Mouse (Mus musculus) hindbrain, embryonic 10.5 days (tissue): ENCODE measurements around the gene Cd3d. TPM values are rescaled to one million over a fixed set of nuclear protein-coding genes. Genes with fewer than 3 reads are reported as not detected.
"Not testable (repeated sequence)": the region's sequence is repeated elsewhere in the genome, so short reads cannot be mapped to it uniquely, and the experiment has no call there.

ENCODE experiments used
- DNase-seq: peaks from one replicate; pipeline ENCODE4 v3.0.0-alpha.2; 2017; ENCODE audit warnings: low spot score
- H3K27ac ChIP-seq: fragments of 300-500 bp; sonication (generic); 2 replicates; pipeline ENCODE4 v1.5.1; 2016; ENCODE audit warnings: mild to moderate bottlenecking, moderate library complexity
- H3K27me3 ChIP-seq: fragments of 300-500 bp; sonication (generic); 2 replicates; pipeline ENCODE4 v1.6.1; 2016; ENCODE audit warnings: mild to moderate bottlenecking; ENCODE audit not compliant: poor library complexity, insufficient read depth, severe bottlenecking
- H3K36me3 ChIP-seq: fragments of 300-500 bp; sonication (generic); 2 replicates; pipeline ENCODE4 v1.6.1; 2016; ENCODE audit warnings: mild to moderate bottlenecking, moderate library complexity
- H3K4me1 ChIP-seq: fragments of 300-500 bp; sonication (generic); replicated peaks from 2 replicates; pipeline ENCODE4 v1.6.1; 2016; ENCODE audit warnings: mild to moderate bottlenecking
- H3K4me3 ChIP-seq: fragments of 300-500 bp; sonication (generic); 2 replicates; pipeline ENCODE4 v1.5.1; 2016; ENCODE audit warnings: mild to moderate bottlenecking, moderate library complexity
- H3K9me3 ChIP-seq: fragments of 300-500 bp; sonication (generic); 2 replicates; pipeline ENCODE4 v1.6.1; 2016; ENCODE audit warnings: mild to moderate bottlenecking, moderate library complexity
- WGBS: fragments of 180-500 bp; shearing (Covaris S2); methylation state at CpG from one replicate; pipeline ENCODE4 v1.1.7; 2016; 5-methylcytosine and 5-hydroxymethylcytosine counted together
- polyA plus RNA-seq: library from polyadenylated mRNA; unstranded; fragments of >200 nt; fragmentation: Nextera tagmentation; extraction: Ambion mirVana; gene quantifications from 2 replicates; pipeline ENCODE4 v1.2.1, GENCODE M21; 2016

The Cd3d gene
- not detected in 2 replicates for polyA plus RNA-seq

GRCm38 (mm10) chr9:44981676-44982075 is at the start of gene Cd3d:
Gene Cd3d, plus strand, starts transcription at chr9:44981786.
- no peak within 1 kb of the TSS for H3K4me3 ChIP-seq
- no peak for DNase-seq
- 0 out of 2 replicates have a peak, but pooled peaks cover 10% of the 10 kb centered on the region for H3K4me1 ChIP-seq
- 79% methylated on average over 4 of the region's 4 CpGs for WGBS
- no peaks in the 10 kb centered on the region for H3K36me3 ChIP-seq
- H3K27ac ChIP-seq, result no peak within 1 kb of the TSS
- H3K27me3 ChIP-seq, result no peaks in the 10 kb centered on the region
- H3K9me3 ChIP-seq, result no peaks in the 10 kb centered on the region

- 93% methylated on average over 4 of the region's 4 CpGs for WGBS
- Histone ChIP-seq H3K4me3 (no peak overlapping the region), H3K27ac (no peak overlapping the region), H3K9me3 (no peaks in the 10 kb centered on the region), H3K36me3 (peaks cover 96% of the 10 kb centered on the region), H3K27me3 (no peaks in the 10 kb centered on the region), H3K4me1 (no peaks in the 10 kb centered on the region)
- DNase-seq, result no peak
These were observed 39.8 kb upstream of the Cd3d start for GRCm38 (mm10) chr9:44941756-44942155.

GRCm38 (mm10) chr9:44942421-44942820 is 39.2 kb upstream of the Cd3d start:
- Histone ChIP-seq H3K27me3 (no peaks in the 10 kb centered on the region), H3K36me3 (peaks cover 96% of the 10 kb centered on the region), H3K9me3 (no peaks in the 10 kb centered on the region), H3K27ac (no peak overlapping the region), H3K4me3 (no peak overlapping the region), H3K4me1 (no peaks in the 10 kb centered on the region)
- DNase-seq, result no peak
- WGBS, result 95% methylated on average over 4 of the region's 4 CpGs

- Histone ChIP-seq H3K27ac (no peak overlapping the region), H3K4me3 (no peak overlapping the region), H3K27me3 (no peaks in the 10 kb centered on the region), H3K36me3 (peaks cover 98% of the 10 kb centered on the region), H3K4me1 (no peaks in the 10 kb centered on the region), H3K9me3 (no peaks in the 10 kb centered on the region)
- WGBS, result 93% methylated on average over 7 of the region's 7 CpGs
- DNase-seq, result no peak
These were observed 35.3 kb upstream of the Cd3d start for GRCm38 (mm10) chr9:44946185-44946695.

GRCm38 (mm10) chr9:44947836-44948235 is 33.8 kb upstream of the Cd3d start:
- H3K36me3 ChIP-seq, result peaks cover 98% of the 10 kb centered on the region
- DNase-seq, result no peak
- no peaks in the 10 kb centered on the region for H3K27me3 ChIP-seq
- H3K9me3 ChIP-seq, result no peaks in the 10 kb centered on the region
- no peaks in the 10 kb centered on the region for H3K4me1 ChIP-seq
- H3K27ac ChIP-seq, result no peak overlapping the region
- H3K4me3 ChIP-seq, result no peak overlapping the region
- 90% methylated on average over 5 of the region's 5 CpGs for WGBS

- H3K4me3 ChIP-seq, result no peak overlapping the region
- 90% methylated on average over 3 of the region's 3 CpGs for WGBS
- no peak overlapping the region for H3K27ac ChIP-seq
- no peaks in the 10 kb centered on the region for H3K4me1 ChIP-seq
- H3K9me3 ChIP-seq, result no peaks in the 10 kb centered on the region
- H3K27me3 ChIP-seq, result no peaks in the 10 kb centered on the region
- DNase-seq, result no peak
- H3K36me3 ChIP-seq, result peaks cover 92% of the 10 kb centered on the region
These were observed 27.2 kb upstream of the Cd3d start for GRCm38 (mm10) chr9:44954432-44954831.

GRCm38 (mm10) chr9:44965126-44965832 is 16.3 kb upstream of the Cd3d start, which contains the start of gene Ube4a:
Gene Ube4a, minus strand, starts transcription at chr9:44965600.
- 1% methylated on average over 39 of the region's 39 CpGs for WGBS
- H3K9me3 ChIP-seq, result no peaks in the 10 kb centered on the region
- H3K36me3 ChIP-seq, result peaks cover 28% of the 10 kb centered on the region
- peak; percentile 100 for DNase-seq
- peak within 1 kb of the TSS; percentile 70 for H3K4me3 ChIP-seq
- H3K4me1 ChIP-seq, result peaks cover 21% of the 10 kb centered on the region
- H3K27ac ChIP-seq, result peak within 1 kb of the TSS; percentile 81
- no peaks in the 10 kb centered on the region for H3K27me3 ChIP-seq

- H3K4me3 ChIP-seq, result peak overlapping the region; percentile 70
- DNase-seq, result no peak
- no peaks in the 10 kb centered on the region for H3K27me3 ChIP-seq
- 15% methylated on average over 10 of the region's 10 CpGs for WGBS
- peak overlapping the region; percentile 81 for H3K27ac ChIP-seq
- peaks cover 21% of the 10 kb centered on the region for H3K4me1 ChIP-seq
- peaks cover 23% of the 10 kb centered on the region for H3K36me3 ChIP-seq
- no peaks in the 10 kb centered on the region for H3K9me3 ChIP-seq
These were observed 15.6 kb upstream of the Cd3d start for GRCm38 (mm10) chr9:44965833-44966466.

- no peak overlapping the region for H3K4me3 ChIP-seq
- H3K27ac ChIP-seq, result no peak overlapping the region
- H3K9me3 ChIP-seq, result no peaks in the 10 kb centered on the region
- peaks cover 14% of the 10 kb centered on the region for H3K36me3 ChIP-seq
- 27% methylated on average over 3 of the region's 3 CpGs for WGBS
- H3K4me1 ChIP-seq, result peaks cover 21% of the 10 kb centered on the region
- H3K27me3 ChIP-seq, result no peaks in the 10 kb centered on the region
- peak; percentile 73 for DNase-seq
These were observed 14.8 kb upstream of the Cd3d start for GRCm38 (mm10) chr9:44966815-44967242.

GRCm38 (mm10) chr9:44967763-44968162 is 13.8 kb upstream of the Cd3d start:
- not testable (repeated sequence) for DNase-seq
- 84% methylated on average over 5 of the region's 5 CpGs for WGBS

GRCm38 (mm10) chr9:44969450-44969849 is 12.1 kb upstream of the Cd3d start:
- Histone ChIP-seq H3K27me3 (no peaks in the 10 kb centered on the region), H3K4me3 (no peak overlapping the region), H3K9me3 (no peaks in the 10 kb centered on the region), H3K36me3 (no peaks in the 10 kb centered on the region), H3K27ac (no peak overlapping the region), H3K4me1 (peaks cover 17% of the 10 kb centered on the region)
- WGBS, result 72% methylated on average over 1 of the region's 1 CpGs
- no peak for DNase-seq

More at GRCm38 (mm10) chr9:44967763-44968162, 13.8 kb upstream of the Cd3d start:
- H3K4me1 ChIP-seq, result peaks cover 21% of the 10 kb centered on the region
- not testable (repeated sequence) for H3K27me3 ChIP-seq, H3K9me3 ChIP-seq, H3K36me3 ChIP-seq, H3K27ac ChIP-seq, H3K4me3 ChIP-seq

GRCm38 (mm10) chr9:44977813-44978212 is 3.8 kb upstream of the Cd3d start:
- H3K27me3 ChIP-seq, result no peaks in the 10 kb centered on the region
- no peak overlapping the region for H3K27ac ChIP-seq
- no peak overlapping the region for H3K4me3 ChIP-seq
- H3K9me3 ChIP-seq, result no peaks in the 10 kb centered on the region
- no peak for DNase-seq
- 0 out of 2 replicates have a peak, but pooled peaks cover 4% of the 10 kb centered on the region for H3K4me1 ChIP-seq
- 76% methylated on average over 6 of the region's 6 CpGs for WGBS
- H3K36me3 ChIP-seq, result no peaks in the 10 kb centered on the region

GRCm38 (mm10) chr9:44979806-44980205 is 1.8 kb upstream of the Cd3d start:
- Histone ChIP-seq H3K4me1 (0 out of 2 replicates have a peak, but pooled peaks cover 4% of the 10 kb centered on the region), H3K27me3 (no peaks in the 10 kb centered on the region), H3K4me3 (no peak overlapping the region), H3K27ac (no peak overlapping the region), H3K9me3 (no peaks in the 10 kb centered on the region), H3K36me3 (no peaks in the 10 kb centered on the region)
- DNase-seq, result no peak
- 81% methylated on average over 7 of the region's 7 CpGs for WGBS
